Mouse (Mus musculus) hindbrain, postnatal 0 days (tissue): ENCODE results near the gene Gm11983. TPM values are rescaled to one million over a fixed set of nuclear protein-coding genes. Genes with fewer than 3 reads are reported as not detected.
"Not testable (repeated sequence)": the region's sequence is repeated elsewhere in the genome, so short reads cannot be mapped to it uniquely, and the experiment has no call there.

Experiments used
- ATAC-seq: fragments of 200-750 bp; cut with Nextera tagmentation; 2 replicates; pipeline ENCODE4 v1.8.0; 2017; ENCODE audit warnings: mild to moderate bottlenecking, moderate TSS enrichment, moderate library complexity
- DNase-seq: peaks from one replicate; pipeline ENCODE4 v3.0.0-alpha.2; 2015; ENCODE audit warnings: low spot score
- H3K27ac ChIP-seq: fragments of 300-500 bp; sonication (generic); 2 replicates; pipeline ENCODE4 v1.5.1; 2014; ENCODE audit warnings: mild to moderate bottlenecking
- H3K27me3 ChIP-seq: fragments of 300-500 bp; sonication (generic); 2 replicates; pipeline ENCODE4 v1.6.1; 2014; ENCODE audit warnings: low read length, mixed read lengths; ENCODE audit not compliant: insufficient read depth
- H3K36me3 ChIP-seq: fragments of 300-500 bp; sonication (generic); 2 replicates; pipeline ENCODE4 v1.6.1; 2014; ENCODE audit warnings: low read length, mixed read lengths; ENCODE audit not compliant: insufficient read depth
- H3K4me1 ChIP-seq: fragments of 300-500 bp; sonication (generic); 2 replicates; pipeline ENCODE4 v1.6.1; 2014; ENCODE audit warnings: antibody characterized with exemption, low read length, mixed read lengths; ENCODE audit not compliant: insufficient read depth
- H3K4me2 ChIP-seq: fragments of 300-500 bp; sonication (generic); 2 replicates; pipeline ENCODE4 v1.6.1; 2014; ENCODE audit warnings: low read depth, mild to moderate bottlenecking, low read length, moderate library complexity, mixed read lengths
- H3K4me3 ChIP-seq: fragments of 300-500 bp; sonication (generic); 2 replicates; pipeline ENCODE4 v1.5.1; 2014; ENCODE audit warnings: low read length
- H3K9ac ChIP-seq: fragments of 300-500 bp; sonication (generic); replicated peaks from 2 replicates; pipeline ENCODE4 v1.6.1; 2014; ENCODE audit warnings: mild to moderate bottlenecking, low read length, moderate library complexity, mixed read lengths
- H3K9me3 ChIP-seq: fragments of 300-500 bp; sonication (generic); 2 replicates; pipeline ENCODE4 v1.6.1; 2016; ENCODE audit warnings: low read length, mixed read lengths
- CTCF ChIP-seq: IDR thresholded peaks from 2 replicates; pipeline ENCODE4 v1.5.1; 2016; ENCODE audit warnings: antibody characterized with exemption, control low read depth, low read depth
- WGBS: fragments of 180-500 bp; shearing (Covaris S2); extraction: QIAGEN DNeasy Blood & Tissue Kit; methylation state at CpG from one replicate; pipeline ENCODE4 v1.1.7; 2014; 5-methylcytosine and 5-hydroxymethylcytosine counted together
- polyA plus RNA-seq: library from polyadenylated mRNA; unstranded; fragments of >200 nt; fragmentation: Nextera tagmentation; extraction: Ambion mirVana; gene quantifications from 2 replicates; pipeline ENCODE4 v1.2.1, GENCODE M21; 2015
- total RNA-seq: library from RNA; depleted of rRNA; stranded (reverse); fragments of >200 nt; gene quantifications from 2 replicates; pipeline ENCODE4 v1.2.3, GENCODE M21; 2014; rRNA removed

Gm11983 gene
- not detected in 2 replicates for total RNA-seq
- polyA plus RNA-seq: not detected in 2 replicates

GRCm38 (mm10) chr11:6837554-6837953 is at the start of gene Gm11983:
TSS of gene Gm11983 (minus strand) at chr11:6837654.
- H3K9me3 ChIP-seq: no peaks in the 10 kb centered on the region
- H3K27ac ChIP-seq: no peak within 1 kb of the TSS
- no peaks in the 10 kb centered on the region for H3K4me1 ChIP-seq
- WGBS: 86% methylated on average over 1 of the region's 1 CpGs
- no peaks in the 10 kb centered on the region for H3K27me3 ChIP-seq
- no peak within 1 kb of the TSS for H3K4me3 ChIP-seq
- H3K4me2 ChIP-seq: no peak within 1 kb of the TSS
- TF ChIP-seq CTCF: no peak
- no peak for ATAC-seq
- DNase-seq: no peak
- H3K9ac ChIP-seq: no peak within 1 kb of the TSS
- no peaks in the 10 kb centered on the region for H3K36me3 ChIP-seq

GRCm38 (mm10) chr11:6883045-6883444 is 45.6 kb upstream of the Gm11983 start:
- not testable (repeated sequence) for H3K36me3 ChIP-seq, DNase-seq, ATAC-seq, H3K4me1 ChIP-seq, H3K27me3 ChIP-seq, H3K9ac ChIP-seq, H3K4me2 ChIP-seq, H3K27ac ChIP-seq, H3K4me3 ChIP-seq, H3K9me3 ChIP-seq
- WGBS: 88% methylated on average over 4 of the region's 4 CpGs

GRCm38 (mm10) chr11:6881614-6882013 is 44.2 kb upstream of the Gm11983 start:
- Histone ChIP-seq H3K36me3 (no peaks in the 10 kb centered on the region), H3K4me3 (no peak overlapping the region), H3K4me2 (no peak overlapping the region), H3K27me3 (no peaks in the 10 kb centered on the region), H3K27ac (no peak overlapping the region), H3K9ac (no peak overlapping the region), H3K9me3 (no peaks in the 10 kb centered on the region), H3K4me1 (no peaks in the 10 kb centered on the region)
- ATAC-seq: no peak
- peak; percentile 48 for TF ChIP-seq CTCF
- WGBS: 54% methylated on average over 5 of the region's 5 CpGs
- no peak for DNase-seq

GRCm38 (mm10) chr11:6877740-6878139 is 40.3 kb upstream of the Gm11983 start:
- no peak overlapping the region for H3K4me2 ChIP-seq
- ATAC-seq: no peak
- 80% methylated on average over 6 of the region's 6 CpGs for WGBS

GRCm38 (mm10) chr11:6870947-6871346 is 33.5 kb upstream of the Gm11983 start:
- Histone ChIP-seq H3K36me3 (no peaks in the 10 kb centered on the region), H3K27ac (no peak overlapping the region), H3K4me3 (no peak overlapping the region), H3K27me3 (no peaks in the 10 kb centered on the region), H3K4me2 (no peak overlapping the region), H3K9me3 (no peaks in the 10 kb centered on the region), H3K9ac (no peak overlapping the region), H3K4me1 (no peaks in the 10 kb centered on the region)
- TF ChIP-seq CTCF: no peak
- ATAC-seq (no peak), DNase-seq (no peak)
- 85% methylated on average over 1 of the region's 1 CpGs for WGBS

More at GRCm38 (mm10) chr11:6877740-6878139, 40.3 kb upstream of the Gm11983 start:
- Histone ChIP-seq H3K4me1 (no peaks in the 10 kb centered on the region), H3K9me3 (no peaks in the 10 kb centered on the region), H3K36me3 (no peaks in the 10 kb centered on the region), H3K27ac (no peak overlapping the region), H3K4me3 (no peak overlapping the region), H3K27me3 (no peaks in the 10 kb centered on the region), H3K9ac (no peak overlapping the region)
- TF ChIP-seq CTCF: no peak
- no peak for DNase-seq

- H3K9me3 ChIP-seq: no peaks in the 10 kb centered on the region
- ATAC-seq: no peak
- no peak overlapping the region for H3K9ac ChIP-seq
- no peak overlapping the region for H3K27ac ChIP-seq
- no peaks in the 10 kb centered on the region for H3K36me3 ChIP-seq
- no peaks in the 10 kb centered on the region for H3K27me3 ChIP-seq
- no peak overlapping the region for H3K4me3 ChIP-seq
- DNase-seq: no peak
- no peaks in the 10 kb centered on the region; the same call in 1 of the 2 replicates for H3K4me1 ChIP-seq
- H3K4me2 ChIP-seq: no peak overlapping the region
- 89% methylated on average over 2 of the region's 3 CpGs for WGBS
- TF ChIP-seq CTCF: no peak
These were observed 28.1 kb upstream of the Gm11983 start for GRCm38 (mm10) chr11:6865536-6865935.

GRCm38 (mm10) chr11:6862185-6862584 is 24.7 kb upstream of the Gm11983 start:
- DNase-seq (no peak), ATAC-seq (no peak)
- TF ChIP-seq CTCF: no peak
- WGBS: 83% methylated on average over 3 of the region's 3 CpGs
- Histone ChIP-seq H3K9ac (no peak overlapping the region), H3K27me3 (no peaks in the 10 kb centered on the region), H3K4me2 (no peak overlapping the region), H3K4me3 (no peak overlapping the region), H3K4me1 (peaks cover 3% of the 10 kb centered on the region), H3K27ac (no peak overlapping the region), H3K36me3 (no peaks in the 10 kb centered on the region), H3K9me3 (no peaks in the 10 kb centered on the region)
